Mouse (Mus musculus): Measurements from ENCODE around the gene Cyp2a4.
"Not testable (repeated sequence)": the region's sequence is repeated elsewhere in the genome, so short reads cannot be mapped to it uniquely, and the experiment has no call there.

DNA sequence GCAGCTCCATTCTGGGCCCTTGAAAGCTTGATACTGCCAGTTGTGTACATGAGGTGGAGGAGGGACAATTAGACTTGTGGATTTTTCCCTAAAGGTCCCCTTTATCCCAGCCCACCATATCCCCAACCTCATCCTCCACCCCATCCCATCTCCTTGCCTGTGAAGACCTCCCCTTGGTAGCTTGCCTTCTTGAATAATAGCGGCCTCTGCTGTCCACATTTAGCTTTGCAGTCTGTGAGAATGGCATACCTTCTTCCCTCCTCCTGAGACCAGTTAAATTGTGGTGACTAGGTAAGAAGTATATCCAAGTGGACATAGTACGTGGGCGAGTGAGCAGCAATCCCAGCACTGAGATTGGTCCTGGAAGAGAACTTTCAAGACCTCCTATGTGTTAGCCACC, 13.4 kb downstream of the Cyp2a4 start:
- TF ChIP-seq CTCF (IDR thresholded peaks at IDR 0.05; ENCODE audit: borderline replicate concordance, insufficient read depth, low read length); POLR2A (IDR thresholded peaks at IDR 0.05; ENCODE audit: low read depth, low read length): not testable (repeated sequence)

Measured in embryonic fibroblast, embryonic 13.5 days (primary cell).